Mouse (Mus musculus) yolk sac, embryonic 10.5 days (tissue): ENCODE measurements at regions not wholly inside any gene's neighbourhood (a gene's known extent, or its start where the extent isn't known, plus 50 kb on each side); places are given as distances from the start of the nearest gene placed in this dataset.
"Not testable (repeated sequence)": the region's sequence is repeated elsewhere in the genome, so short reads cannot be mapped to it uniquely, and the experiment has no call there.

Source experiments
- DNase-seq: peaks from one replicate; pipeline ENCODE4 v3.0.0-alpha.2; 2017; ENCODE audit warnings: low spot score

DNA sequence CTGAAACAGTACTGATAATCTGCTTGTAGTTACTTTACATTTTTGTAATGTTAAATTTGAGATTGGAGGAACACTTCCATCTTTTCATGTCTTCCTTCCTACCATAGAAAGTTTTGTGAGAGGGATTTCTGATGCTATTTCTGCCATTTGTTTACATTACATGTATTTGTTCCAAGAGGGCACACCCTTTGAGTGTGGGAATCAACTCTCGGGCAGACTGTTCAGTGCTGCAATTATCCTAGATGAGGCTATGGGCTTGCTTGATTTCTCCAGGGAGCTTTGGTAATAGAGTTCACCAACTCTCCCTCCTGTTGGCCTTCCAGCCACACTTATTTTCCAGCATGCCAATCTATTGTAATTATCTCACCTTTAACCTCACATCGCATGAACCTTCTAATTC is 52.4 kb downstream of the Gm13691 start:
- no peak for DNase-seq

DNA sequence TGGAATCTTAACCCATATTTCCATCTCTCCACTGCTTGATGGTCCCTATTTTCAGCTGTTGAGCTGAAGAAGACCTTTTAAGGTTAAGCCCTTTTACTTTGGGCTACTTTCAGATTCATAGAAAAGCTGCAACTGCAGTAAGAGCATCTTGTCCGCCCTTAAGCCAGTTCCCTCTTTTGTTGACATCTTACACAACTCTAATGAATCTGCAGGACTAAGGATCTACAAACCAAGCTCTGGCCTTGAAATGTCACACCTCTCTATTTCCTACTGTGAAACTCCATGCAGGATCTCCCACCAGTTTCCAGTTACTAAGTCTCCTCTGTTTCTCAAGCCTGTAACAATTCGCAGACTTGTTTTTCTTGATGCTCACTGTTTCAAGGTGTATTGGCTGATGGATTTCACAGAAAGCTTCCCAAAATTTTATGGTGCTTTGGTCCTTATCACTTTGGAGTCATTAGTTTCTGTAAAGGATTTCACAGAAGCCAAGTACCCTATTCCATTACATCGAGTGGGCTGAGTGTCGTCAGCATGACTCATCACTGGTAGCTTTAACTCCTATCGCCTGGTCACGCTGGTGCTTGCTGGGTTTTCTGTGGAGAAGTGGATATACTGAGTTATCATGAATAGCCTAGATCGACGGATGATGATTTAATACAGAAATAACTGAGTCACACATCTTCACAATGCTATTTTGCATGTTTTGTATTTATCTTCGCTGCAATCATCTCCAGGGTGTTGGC is 58.2 kb downstream of the Gm13691 start:
- DNase-seq, result no peak

DNA sequence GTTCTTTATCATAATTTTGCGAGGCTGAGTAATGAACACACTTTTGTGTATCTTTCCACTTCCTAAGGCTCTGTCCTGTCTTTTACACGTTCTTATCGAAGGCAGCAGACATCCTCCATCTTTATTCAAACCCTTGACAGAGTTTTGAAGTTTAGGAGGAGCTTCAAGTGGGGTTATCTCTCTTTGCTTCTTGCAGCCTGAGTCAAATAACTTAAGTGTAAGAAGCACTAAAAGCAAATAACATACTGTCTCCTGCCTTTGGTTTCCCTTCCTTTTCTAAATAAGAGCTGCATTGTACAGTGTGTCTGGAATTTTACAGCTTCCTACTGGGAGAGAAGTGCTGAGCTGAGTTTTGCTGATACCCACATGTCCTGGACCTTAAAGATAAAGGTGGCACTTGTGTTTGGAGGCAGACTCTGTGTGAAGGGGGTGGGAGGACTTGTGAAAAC is 61.6 kb downstream of the Gm13691 start:
- peak; percentile 44 for DNase-seq

DNA sequence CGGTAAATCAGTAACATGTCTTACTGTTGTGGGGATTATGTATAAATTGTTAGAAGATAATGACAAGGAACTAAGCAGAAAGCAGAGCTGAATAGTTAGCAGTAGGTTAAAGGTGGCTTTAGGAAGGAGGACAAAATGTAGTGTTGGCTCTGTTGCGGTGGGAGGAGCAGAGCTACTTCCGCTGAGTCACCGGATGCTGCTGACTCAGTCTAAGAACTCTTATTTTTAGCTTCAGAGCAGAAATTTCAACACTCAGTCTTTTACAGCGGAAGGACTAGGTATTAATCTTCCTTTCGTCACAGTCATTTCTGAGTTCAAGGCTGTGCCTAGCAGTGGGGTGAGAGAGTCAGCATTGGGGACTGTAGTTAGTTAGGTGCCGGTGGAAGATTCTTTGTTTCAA is 68.9 kb downstream of the Gm13691 start:
- DNase-seq, result peak; percentile 11

DNA sequence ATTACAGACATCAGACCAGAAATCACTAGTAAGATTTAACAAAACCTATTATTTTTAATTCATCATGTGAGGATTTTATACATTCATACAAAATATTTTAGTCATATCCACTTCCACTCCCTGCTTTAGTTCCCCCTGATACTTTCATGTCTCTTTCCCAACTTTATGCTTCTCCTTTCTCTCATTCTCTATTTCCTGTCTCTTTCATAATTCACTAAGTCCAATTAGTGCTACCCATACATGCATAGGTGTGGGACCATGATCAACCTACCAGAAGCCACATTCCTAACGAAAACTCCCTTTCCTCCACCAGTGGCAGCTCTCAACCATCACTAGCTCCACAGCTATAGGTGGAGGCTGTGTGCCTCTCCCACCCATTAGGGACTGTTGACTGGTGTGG is 70.9 kb downstream of the Gm13691 start:
- DNase-seq, result no peak

DNA sequence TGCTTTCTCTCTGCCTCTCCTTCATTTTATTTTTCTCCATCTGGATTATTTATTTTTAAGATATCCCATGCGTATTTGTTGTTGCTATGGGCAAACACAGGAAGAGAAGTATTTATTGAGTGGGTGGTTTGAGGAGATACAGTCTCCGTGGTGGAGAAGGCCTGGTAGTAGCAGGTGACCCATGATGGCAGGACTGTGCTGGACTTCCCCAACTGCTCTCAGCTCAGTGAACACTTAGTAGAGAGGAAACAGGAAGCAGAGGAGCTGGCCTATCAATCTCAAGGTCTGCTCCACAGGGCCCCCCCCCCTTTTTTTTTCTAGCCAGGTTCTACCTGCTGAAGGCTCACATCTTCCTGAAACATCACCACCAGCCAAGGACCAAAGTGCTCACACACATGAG is 74.0 kb downstream of the Gm13691 start:
- DNase-seq, result no peak

DNA sequence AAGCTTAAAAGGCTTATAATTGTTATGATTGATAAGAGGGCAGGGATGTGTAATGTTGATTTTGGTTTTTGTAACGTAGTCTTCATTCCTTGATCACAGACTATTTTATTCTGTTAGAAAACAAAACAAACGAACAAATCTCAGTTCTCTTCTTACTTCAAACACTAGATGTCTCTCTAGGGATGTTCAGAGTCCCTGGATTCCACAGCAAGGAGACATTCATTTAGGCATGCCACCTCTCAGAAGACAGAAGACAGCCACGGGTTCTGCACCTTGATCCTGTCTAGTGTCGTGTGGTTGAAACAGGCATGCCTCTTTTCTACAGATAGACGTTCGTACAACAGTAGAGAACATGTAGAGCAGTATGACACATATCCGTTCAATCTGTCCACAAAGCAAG is 74.7 kb downstream of the Gm13691 start:
- no peak for DNase-seq

DNA sequence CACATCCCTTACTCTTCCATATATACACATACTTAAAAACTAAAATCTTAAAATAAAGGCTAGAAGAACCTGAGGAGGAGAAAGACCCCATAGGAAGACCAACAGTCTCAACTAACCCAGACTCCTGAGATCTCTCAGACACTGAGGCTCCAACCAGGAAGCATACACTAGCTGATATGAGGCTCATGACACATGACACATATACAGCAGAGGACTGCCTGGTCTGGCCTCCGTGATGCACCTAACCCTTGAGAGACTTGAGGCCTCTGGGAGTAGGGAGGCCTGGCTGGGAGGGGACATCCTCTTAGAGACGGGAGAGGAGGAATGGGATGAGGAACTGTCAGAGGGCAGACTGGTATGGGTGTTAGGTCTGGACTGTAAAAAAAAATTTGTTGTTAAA is 75.4 kb downstream of the Gm13691 start:
- DNase-seq, result no peak

DNA sequence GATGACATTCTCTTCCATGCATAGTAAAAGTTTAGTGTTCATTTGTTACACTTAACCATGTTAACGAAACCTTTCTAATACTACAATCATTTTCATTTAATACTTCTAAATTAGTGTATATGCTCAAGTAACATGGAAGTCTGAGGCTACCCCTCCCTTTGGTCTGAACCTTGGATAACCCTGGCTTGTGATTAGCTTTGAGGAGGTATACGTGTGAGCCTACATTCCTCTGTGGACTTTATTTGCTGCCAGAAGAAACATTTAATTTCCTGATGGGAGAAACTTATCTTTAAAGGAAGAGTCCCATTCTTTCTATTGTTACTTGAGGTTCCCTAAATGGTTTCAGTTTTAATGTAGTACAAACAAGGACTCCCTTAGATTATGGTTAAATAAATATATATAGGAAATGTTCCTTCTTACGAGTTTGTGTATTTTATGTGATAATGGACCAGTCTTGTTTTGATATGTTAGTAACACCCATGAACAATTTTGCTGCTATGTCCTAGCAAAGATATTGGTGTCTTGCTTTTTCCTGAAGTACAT is 75.9 kb downstream of the Gm13691 start:
- DNase-seq, result no peak

DNA sequence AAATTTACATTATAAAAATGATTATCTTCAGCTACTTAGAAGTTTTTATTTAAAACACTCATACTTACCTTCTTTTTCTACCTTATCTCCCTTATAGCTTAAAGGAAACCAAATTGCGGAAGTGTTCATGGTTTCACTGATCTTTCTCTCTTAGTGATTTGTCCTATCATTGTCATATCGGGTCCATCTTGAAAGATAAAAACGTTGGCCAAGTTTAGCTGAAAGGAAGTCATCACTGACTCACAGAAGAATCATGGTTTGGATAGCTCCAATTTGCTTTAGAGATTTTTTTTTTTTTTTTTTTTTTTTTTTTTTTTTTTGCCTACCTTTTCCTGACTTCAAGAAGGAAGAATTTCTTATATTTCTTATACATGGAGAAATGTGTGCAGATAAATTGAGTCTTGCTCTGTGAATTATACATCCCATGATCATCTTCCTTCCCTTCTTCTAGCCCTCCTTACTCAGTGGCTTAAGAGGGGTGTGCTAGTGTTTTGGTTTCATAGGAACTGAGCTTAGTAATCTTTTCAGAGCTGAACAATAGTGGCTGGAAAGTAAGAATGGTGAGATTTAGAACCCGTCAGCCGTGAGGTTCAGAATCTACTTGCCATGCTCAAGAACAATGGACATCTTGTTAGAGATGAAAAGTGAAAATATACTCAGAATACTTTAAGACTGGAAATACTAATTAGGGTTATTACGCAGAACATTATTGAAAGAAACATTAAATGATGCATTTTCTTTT is 76.6 kb downstream of the Gm13691 start:
- no peak for DNase-seq

DNA sequence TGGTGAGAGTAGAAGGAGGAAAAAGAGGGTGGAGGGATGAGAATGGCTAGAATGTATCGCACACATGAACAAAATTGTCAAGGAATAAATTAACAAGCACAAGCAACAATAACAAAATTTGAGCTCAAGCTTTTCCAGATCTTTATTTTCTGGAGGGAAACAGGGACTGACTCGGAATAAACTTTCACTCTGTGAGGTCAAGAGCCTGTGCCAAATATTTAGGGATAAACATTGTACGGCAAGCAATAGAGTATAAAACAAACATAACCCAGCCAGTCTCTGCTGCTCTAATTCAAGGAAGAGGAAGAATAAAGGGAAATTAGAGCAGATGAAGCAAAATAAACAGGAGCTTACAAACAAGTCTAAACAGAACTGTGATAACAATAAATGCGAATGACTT is 78.3 kb downstream of the Gm13691 start:
- DNase-seq, result no peak

DNA sequence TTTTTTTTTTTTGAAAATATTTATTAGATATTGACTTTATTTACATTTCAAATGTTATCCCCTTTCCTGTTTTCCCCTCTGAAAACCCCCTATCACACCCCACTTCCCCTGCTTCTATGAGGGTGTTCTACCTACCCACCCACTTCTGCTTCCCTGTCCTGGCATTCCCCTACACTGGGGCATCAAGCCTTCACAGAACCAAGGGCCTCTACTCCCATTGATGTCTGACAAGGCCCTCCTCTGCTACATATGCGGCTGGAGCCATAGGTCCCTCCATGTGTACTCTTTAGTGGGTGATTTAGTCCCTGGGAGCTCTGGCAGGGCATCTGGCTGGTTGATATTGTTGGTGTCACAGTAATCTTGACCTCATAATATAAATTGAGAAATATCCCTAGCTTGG is 79.1 kb downstream of the Gm13691 start:
- DNase-seq, result not testable (repeated sequence)

DNA sequence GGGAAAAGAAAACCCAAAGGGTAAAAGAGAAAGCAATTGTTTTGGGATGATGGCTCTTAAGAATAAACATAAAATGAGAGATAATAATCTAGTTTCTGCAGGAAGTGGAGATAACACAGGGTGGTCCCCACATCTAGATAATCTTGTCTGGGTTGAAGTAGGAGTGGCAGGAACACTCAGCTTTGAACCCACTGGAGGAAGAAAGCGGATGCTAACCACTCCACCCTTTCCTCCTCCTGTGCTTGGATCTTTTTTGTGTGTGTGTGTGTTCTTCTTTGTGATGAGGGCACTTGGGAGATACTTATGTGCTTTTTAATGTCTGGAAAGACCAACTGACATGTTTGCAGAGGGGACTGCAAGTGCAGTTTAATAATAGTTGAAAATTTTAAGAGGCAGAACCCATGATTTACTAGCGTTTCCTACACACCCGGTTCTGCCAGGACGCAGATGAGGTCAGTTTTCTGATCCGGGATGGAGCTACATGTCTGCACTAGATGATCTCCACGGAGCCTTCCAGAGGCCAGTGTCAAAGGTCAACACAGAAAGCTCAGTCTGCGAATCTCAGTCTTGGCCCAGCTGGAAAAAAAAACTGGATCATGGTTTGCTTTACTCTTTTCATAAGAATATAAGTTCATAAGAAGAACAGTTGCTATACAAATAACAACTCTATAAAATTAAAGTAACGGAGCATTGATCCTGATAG is 82.7 kb downstream of the Gm13691 start:
- no peak for DNase-seq

DNA sequence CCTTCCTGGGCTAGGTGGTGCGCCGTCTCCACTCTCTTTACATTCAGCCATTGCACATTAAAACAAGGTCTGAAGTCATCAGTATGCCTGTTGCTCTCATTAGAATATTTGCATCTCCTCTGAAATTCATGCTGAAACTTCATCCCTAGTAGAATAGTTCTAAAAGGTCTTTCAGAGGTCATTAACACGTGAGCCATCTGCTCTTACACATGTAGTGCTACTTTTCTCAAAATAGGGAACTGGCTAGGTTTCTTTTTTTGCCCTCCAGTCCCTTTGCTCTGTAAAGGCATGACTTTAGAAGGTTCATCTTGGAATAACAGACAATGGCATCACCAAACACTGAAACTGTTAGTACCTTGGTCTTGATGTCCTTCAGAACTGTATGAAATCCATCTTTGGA is 85.6 kb downstream of the Gm13691 start:
- no peak for DNase-seq

DNA sequence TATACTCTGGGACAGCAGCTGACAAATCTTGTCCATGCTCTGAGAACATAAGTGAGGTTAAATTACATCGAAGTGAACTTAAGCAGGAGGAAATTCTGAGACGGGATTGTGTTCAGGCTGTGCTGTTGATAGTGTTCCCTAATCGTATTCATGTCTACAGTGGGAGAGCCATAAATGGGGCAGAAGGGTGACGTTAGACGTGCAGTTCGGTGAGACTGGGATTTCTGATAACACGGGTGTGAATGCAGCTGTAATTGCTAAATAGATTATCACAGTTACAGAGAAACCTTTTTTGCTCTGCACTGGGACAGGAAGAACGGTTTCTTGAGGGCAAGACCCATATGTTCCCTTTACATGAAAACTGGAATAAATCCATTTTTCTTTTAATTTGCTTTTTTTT is 88.9 kb downstream of the Gm13691 start:
- no peak for DNase-seq

DNA sequence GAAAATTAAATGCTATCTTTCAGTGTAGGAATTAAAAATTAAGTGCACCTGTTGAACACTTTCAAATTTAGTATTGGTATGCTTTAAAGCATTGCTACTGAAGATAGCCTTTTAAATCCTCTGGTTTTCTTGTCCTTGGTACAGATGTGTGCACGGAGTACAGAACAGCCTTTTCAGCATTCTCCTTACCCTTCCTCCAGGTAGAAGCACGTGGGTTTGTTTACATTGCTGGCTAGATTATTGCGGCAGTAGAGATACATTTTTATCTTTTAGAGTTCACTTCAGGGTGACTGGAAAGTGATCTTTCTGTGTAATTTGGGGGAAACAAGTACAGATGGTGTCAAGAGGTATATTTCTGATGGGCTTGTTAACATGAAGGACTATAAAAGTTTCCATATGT is 89.9 kb downstream of the Gm13691 start:
- DNase-seq, result no peak

DNA sequence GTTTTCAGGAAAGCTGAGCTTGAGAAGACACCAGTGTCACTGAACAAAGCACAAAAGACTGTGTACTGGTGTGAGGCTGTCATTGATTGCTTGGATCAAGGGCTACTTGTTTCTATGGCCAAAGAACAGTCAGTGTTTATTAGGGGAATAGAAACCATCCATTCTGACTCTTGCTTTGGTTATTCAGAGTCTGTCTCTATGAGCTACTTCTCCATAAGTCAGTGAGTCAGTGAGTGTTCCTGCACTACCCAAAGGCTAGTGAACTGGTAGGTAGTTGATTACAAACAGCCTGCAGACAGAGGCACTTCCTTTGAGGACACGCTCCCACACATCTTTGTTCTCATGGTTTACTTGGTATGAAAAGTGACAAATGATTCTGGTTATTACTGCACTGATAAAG is 104.4 kb downstream of the Gm13691 start:
- no peak for DNase-seq

DNA sequence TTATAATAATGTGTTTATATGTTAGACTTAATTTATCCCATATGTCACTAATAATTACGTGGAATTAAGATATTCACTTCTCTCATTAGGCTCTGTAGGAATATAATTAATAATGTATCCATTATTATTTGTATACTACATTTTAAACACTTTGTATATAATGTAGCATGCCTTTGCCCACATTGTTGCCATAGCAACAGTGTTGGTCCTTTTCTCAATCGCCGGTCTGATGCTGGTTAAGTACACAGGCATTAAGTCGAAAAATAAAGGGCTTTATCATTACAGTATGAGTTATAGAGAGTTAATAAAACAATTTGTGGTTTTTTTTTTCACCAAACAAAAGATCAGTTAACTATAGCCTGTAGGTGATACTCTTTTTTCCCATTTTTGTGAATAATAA is 108.4 kb downstream of the Gm13691 start:
- no peak for DNase-seq

DNA sequence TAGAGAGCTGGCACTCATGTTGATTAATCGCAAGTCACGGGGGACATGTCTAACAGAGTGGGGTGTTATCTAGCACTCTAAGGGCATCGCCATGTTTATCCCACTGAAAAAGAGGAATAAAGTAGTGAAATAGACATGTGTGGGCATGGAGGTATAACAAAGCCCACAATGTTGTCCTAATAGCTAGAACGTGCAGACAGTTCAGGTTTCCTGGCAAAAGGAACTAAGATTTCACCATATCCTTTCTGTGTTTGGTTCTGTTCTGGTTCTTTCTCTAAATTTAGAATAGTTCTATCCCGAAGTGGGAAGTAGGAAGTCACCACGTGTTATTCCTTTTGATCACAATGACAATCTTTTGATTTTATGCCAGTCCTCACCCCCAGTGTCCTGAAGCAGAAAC is 123.2 kb downstream of the Gm13691 start:
- DNase-seq, result no peak

DNA sequence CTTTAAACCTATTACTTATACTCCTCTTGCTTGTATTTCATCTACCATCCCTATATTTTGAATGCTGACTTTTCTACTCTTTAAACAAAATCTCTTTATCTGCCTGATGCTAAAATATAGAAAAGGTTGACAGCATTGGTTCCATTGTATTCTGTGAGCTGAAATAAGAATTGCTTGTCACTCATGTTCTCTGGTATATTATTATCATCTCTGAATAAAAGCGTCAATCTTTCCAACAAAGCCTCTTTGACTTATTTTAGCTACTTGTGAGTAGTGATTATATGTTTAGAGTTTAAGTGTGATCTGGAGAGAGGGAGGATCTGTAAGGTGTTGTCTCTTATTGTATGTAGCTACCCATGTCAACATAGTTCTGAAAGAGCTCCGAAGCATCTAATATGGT is 129.5 kb downstream of the Gm13691 start:
- no peak for DNase-seq

DNA sequence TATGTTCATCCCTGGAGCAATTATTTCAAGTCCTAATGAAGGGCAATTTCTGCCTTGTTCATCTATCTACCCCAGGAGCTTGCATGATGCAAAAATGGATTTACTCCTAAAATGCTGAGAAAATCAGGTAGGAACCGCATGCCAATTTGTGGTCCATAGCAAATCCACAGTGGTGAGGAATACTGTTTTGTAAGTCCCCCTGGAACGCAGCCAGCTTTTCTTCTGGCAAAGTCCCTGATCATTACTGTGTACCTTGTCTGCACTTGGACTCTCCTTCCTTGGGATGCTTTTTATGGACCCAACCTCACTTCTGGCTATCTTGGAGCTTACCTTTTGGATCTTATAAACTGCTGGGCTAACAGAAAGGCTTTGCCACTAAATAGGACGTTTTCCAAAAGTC is 137.2 kb downstream of the Gm13691 start:
- DNase-seq, result no peak

DNA sequence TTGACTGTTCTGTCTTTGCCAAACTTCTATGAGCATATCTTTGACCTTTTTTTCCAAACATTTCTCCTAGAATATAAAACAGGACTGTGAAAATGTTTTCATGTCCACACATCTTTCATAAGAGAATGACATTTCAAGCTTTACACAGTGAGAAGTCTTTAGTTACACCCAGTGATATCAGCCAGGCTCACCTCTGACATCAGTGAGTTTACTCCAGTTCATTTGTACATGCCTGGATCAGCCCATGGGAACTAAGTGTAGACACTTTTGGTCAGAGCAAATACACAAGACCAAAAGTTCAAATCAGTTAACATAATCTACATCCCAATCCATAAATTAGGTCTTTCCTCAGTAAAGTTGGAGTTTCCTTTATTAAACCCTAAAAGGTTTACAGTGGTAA is 171.4 kb downstream of the Gm13691 start:
- DNase-seq, result no peak

DNA sequence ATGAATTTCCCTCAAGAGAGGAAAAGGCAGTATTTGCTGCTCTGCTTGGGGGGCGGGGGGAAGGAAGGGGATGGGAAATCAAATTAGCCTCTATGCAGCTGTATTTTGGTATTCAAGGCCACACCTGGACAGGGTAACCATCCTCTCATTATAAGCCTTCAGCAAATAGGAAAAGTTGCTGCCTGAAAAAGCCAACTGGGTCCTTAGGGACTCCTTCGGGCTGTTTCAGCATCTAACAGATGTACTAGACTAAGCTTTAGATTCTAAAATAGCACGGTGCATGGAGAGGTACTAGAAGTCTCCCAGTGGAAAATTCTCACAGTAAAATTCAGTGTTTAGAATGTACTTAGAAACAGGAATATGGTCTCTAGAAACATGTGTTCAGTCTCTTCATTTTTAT is 183.1 kb downstream of the Gm13691 start:
- no peak for DNase-seq
